Comparison of ENCODE assay signal across 9 mouse cellular contexts in the genomic region with DNA sequence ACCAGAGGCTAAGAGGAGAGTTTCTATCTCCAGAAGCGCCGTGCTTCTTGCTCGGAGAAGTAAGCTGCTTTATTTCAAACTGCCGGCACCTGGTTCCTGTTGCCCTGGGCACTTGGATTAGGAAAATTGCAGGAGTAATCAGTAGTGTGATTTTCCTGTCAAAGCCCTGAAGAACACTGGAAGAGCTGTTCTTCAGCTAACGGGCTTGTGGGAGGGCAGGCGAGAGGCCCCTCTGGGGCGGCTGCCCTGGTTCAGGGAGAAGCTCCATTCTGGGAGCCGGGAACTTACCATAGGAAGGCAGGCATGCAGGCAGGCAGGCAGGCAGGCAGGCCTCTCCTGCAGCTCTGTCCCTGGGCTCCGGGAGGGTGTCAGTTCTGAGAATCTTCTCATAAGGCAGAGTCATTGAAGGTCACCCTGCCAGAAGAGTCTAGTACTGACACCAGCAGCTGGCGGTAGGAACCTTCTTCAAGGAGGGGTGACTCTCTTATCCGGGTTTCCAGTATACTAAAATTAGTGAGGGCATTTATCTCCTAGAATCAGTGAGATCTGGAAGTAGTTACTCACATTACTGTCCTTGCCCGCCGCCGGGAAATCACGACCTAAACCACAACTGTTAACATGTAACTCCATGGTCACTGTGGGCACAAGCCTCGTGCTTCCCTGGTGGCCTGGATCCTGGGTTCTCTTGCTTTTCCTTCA. TPM values are rescaled to one million over a fixed set of nuclear protein-coding genes. Genes with fewer than 3 reads are reported as not detected.
DNase-seq lines count a peak whose midpoint lies in the region; ATAC-seq and TF ChIP-seq lines count a peak whose summit lies in the region.
"Had no signal": no experiment of that assay in that cellular context is flagged by ENCODE, and none has a peak within 500 bp of the region (broad histone marks: within the 10 kb centered on the region; RNA-seq: fewer than 3 reads in every experiment).

Gene Prss23 (minus strand): TSS at position 457 of the 699 bp plus-strand sequence.

- WGBS in forebrain, embryonic 13.5 days: 74% methylated on average over 16 of the region's 16 CpGs
- WGBS in neural tube, embryonic 12.5 days: 77% methylated on average over 16 of the region's 16 CpGs

- H3K36me3 ChIP-seq in forebrain, embryonic 13.5 days (ENCODE audit: poor library complexity, severe bottlenecking): no peaks in the 10 kb centered on the region
- no peaks in the 10 kb centered on the region for H3K36me3 ChIP-seq in neural tube, embryonic 12.5 days

- no peaks in the 10 kb centered on the region for H3K4me1 ChIP-seq in forebrain, embryonic 13.5 days
- H3K4me1 ChIP-seq in neural tube, embryonic 12.5 days: no peaks in the 10 kb centered on the region

- POLR2A ChIA-PET in Patski (lab: Charles Lee): no interaction called here

- H3K9me3 ChIP-seq in forebrain, embryonic 13.5 days (replicated peaks): no peaks in the 10 kb centered on the region
- H3K9me3 ChIP-seq in neural tube, embryonic 12.5 days: no peaks in the 10 kb centered on the region

- no peak for DNase-seq in layer of hippocampus, adult 18-20 months (ENCODE audit: low spot score in 2 of 2)
- no peak for DNase-seq in layer of hippocampus, postnatal 14 days (ENCODE audit: low spot score in 2 of 2)
- no peak for DNase-seq in Patski (ENCODE audit: low read depth, low spot score)
- peak; percentile 10 for DNase-seq in heart, postnatal 4 days
- no peak for DNase-seq in kidney, adult 8-10 months

- H3K4me3 ChIP-seq in forebrain, embryonic 13.5 days: no peak within 1 kb of the TSS
- no peak within 1 kb of the TSS for H3K4me3 ChIP-seq in neural tube, embryonic 12.5 days

- no peak within 1 kb of the TSS for H3K27ac ChIP-seq in forebrain, embryonic 13.5 days
- no peak within 1 kb of the TSS for H3K27ac ChIP-seq in neural tube, embryonic 12.5 days
- H3K27ac ChIP-seq: macrophage had no signal

- CTCF ChIA-PET in Patski (lab: Charles Lee): interaction anchor here (1.0 to 2.7 kb wide), 5 partner anchors 9 to 103 kb away, joined by 3 to 6 read pairs (median 4); no protein-coding TSS in a partner anchor

- no peak within 1 kb of the TSS for H3K9ac ChIP-seq in forebrain, embryonic 13.5 days
- no peak within 1 kb of the TSS for H3K9ac ChIP-seq in neural tube, embryonic 12.5 days

- in situ Hi-C loops in Patski (cut with MboI; ENCODE audit: low pct_unique_long_range_greater_than_20kb): no loop called here

- H3K4me2 ChIP-seq in forebrain, embryonic 13.5 days: no peak within 1 kb of the TSS
- no peak within 1 kb of the TSS for H3K4me2 ChIP-seq in neural tube, embryonic 12.5 days (replicated peaks)

- no peaks in the 10 kb centered on the region for H3K27me3 ChIP-seq in Patski
- no peaks in the 10 kb centered on the region for H3K27me3 ChIP-seq in forebrain, embryonic 13.5 days
- H3K27me3 ChIP-seq in neural tube, embryonic 12.5 days (replicated peaks): no peaks in the 10 kb centered on the region

- no peak for TF ChIP-seq CTCF in Patski (IDR thresholded peaks at IDR 0.05)

- ATAC-seq in Patski: no peak
- peak; percentile 41; the same call in 1 of the 2 replicates for ATAC-seq in forebrain, embryonic 13.5 days
- ATAC-seq in neural tube, embryonic 12.5 days (ENCODE audit: low FRiP score, low read depth): no peak
- no peak for ATAC-seq in activated CD4-positive, CD25-positive, alpha-beta regulatory T cell, adult 4 months

RNA-seq across cellular contexts. Expression of gene Prss23, which starts in this region (rescaled TPM):
- total RNA-seq in layer of hippocampus, adult 18-20 months (2021): 10 to 100 TPM; 16.5 to 16.6 TPM
- total RNA-seq in layer of hippocampus, postnatal 14 days (2021): 10 to 100 TPM in 1 of 2 experiments, 1 to 10 TPM in 1; 9.3 to 12.3 TPM
- 138 TPM for polyA plus RNA-seq in Patski (2021)
- polyA plus RNA-seq in forebrain, embryonic 13.5 days (2015; fragmentation: Nextera tagmentation; extraction: Ambion mirVana): 13.0 and 13.8 TPM in 2 replicates
- total RNA-seq in heart, postnatal 4 days (2021): 10 to 100 TPM; 29.5 to 31.1 TPM
- polyA plus RNA-seq in neural tube, embryonic 12.5 days (2016; fragmentation: Nextera tagmentation; extraction: Ambion mirVana): 15.1 and 15.4 TPM in 2 replicates
- not detected for polyA plus RNA-seq in activated CD4-positive, CD25-positive, alpha-beta regulatory T cell, adult 4 months (2017; shearing (Covaris generic))
- polyA plus RNA-seq: macrophage had no signal

Comparison
In these comparisons a context has a peak if more than half of its experiments do, and no peak if none do; other contexts are left out.
1. RNA of gene Prss23 (polyA plus RNA-seq): 138 TPM in Patski (single experiment), 15.1 to 15.4 TPM in neural tube, embryonic 12.5 days and 13.0 to 13.8 TPM in forebrain, embryonic 13.5 days; not detected in activated CD4-positive, CD25-positive, alpha-beta regulatory T cell, adult 4 months; every median in the first group is over 10 times any median in the second.